Mouse (Mus musculus) myocyte (in vitro differentiated cells): ENCODE measurements at regions not wholly inside any gene's neighbourhood (a gene's known extent, or its start where the extent isn't known, plus 50 kb on each side); places are given as distances from the start of the nearest gene placed in this dataset.

Experiments
- POLR2A ChIP-seq: IDR thresholded peaks from one replicate; pipeline ENCODE4 v1.6.1; 2011; ENCODE audit warnings: low read depth, mild to moderate bottlenecking, control low read depth, moderate library complexity; ENCODE audit not compliant: insufficient read length
- POLR2AphosphoS2 ChIP-seq: IDR thresholded peaks from one replicate; pipeline ENCODE4 v1.6.1; 2011; ENCODE audit warnings: low read depth, control low read depth; ENCODE audit not compliant: insufficient read length
- REST ChIP-seq: IDR thresholded peaks from one replicate; pipeline ENCODE4 v1.6.1; 2011; ENCODE audit warnings: mild to moderate bottlenecking, control low read depth, moderate library complexity; ENCODE audit not compliant: insufficient read depth, insufficient read length
- TCF3 ChIP-seq: IDR thresholded peaks from one replicate; pipeline ENCODE4 v1.6.1; 2011; ENCODE audit warnings: low read depth, control low read depth; ENCODE audit not compliant: insufficient read length

GRCm38 (mm10) chr9:41803680-41804460, 320.2 kb downstream of the Sorl1 start:
- TF ChIP-seq TCF3 (no peak), POLR2AphosphoS2 (no peak), POLR2A (no peak), REST (no peak)
